Comparison of ENCODE assay signal across 13 mouse cellular contexts in genomic region chr8:122926782-122927181, GRCm38 (mm10).
DNase-seq lines count a peak whose midpoint lies in the region; ATAC-seq and TF ChIP-seq lines count a peak whose summit lies in the region.
"Had no signal": no experiment of that assay in that cellular context is flagged by ENCODE, and none has a peak within 500 bp of the region (broad histone marks: within the 10 kb centered on the region; RNA-seq: fewer than 3 reads in every experiment).

No protein-coding gene starts in this region.

- no peaks in the 10 kb centered on the region for H3K27me3 ChIP-seq in kidney, postnatal 0 days (ENCODE audit: insufficient read depth, low read length)
- no peaks in the 10 kb centered on the region for H3K27me3 ChIP-seq in E14TG2a.4 (ENCODE audit: insufficient read depth, low read length)
- H3K27me3 ChIP-seq: embryonic facial prominence, embryonic 13.5 days; hindbrain, embryonic 13.5 days; limb, embryonic 13.5 days had no signal

- DNase-seq in kidney, postnatal 0 days (ENCODE audit: low spot score) = no peak
- no peak for DNase-seq in kidney, postnatal 14 days
- DNase-seq in WW6 (ENCODE audit: low read depth, low spot score) (peak; percentile 42), MN1 (ENCODE audit: low spot score) (no peak)
- DNase-seq in ovary, postnatal 14 days (ENCODE audit: low spot score) = no peak
- DNase-seq in heart, postnatal 4 days = no peak
- DNase-seq: gastrocnemius, postnatal 36 days; retina, postnatal 1 day had no signal

- no peaks in the 10 kb centered on the region for H3K36me3 ChIP-seq in kidney, postnatal 0 days (ENCODE audit: insufficient read depth, low read length)
- peaks cover 21% of the 10 kb centered on the region for H3K36me3 ChIP-seq in E14TG2a.4 (ENCODE audit: insufficient read depth, low read length)
- H3K36me3 ChIP-seq: hindbrain, embryonic 13.5 days had no signal

- H3K4me3 ChIP-seq in kidney, postnatal 0 days (replicated peaks; ENCODE audit: low read depth, low read length) = no peak overlapping the region
- H3K4me3 ChIP-seq in E14TG2a.4 (replicated peaks; ENCODE audit: low read length) = no peak overlapping the region
- H3K4me3 ChIP-seq: embryonic facial prominence, embryonic 13.5 days; hindbrain, embryonic 13.5 days; limb, embryonic 13.5 days had no signal

- H3K4me1 ChIP-seq in kidney, postnatal 0 days (replicated peaks; ENCODE audit: insufficient read depth, low read length) = 0 out of 2 replicates have a peak, but pooled peaks cover 5% of the 10 kb centered on the region
- peaks cover 76% of the 10 kb centered on the region for H3K4me1 ChIP-seq in E14TG2a.4 (replicated peaks; ENCODE audit: low read depth, low read length)

- TF ChIP-seq CTCF in kidney, postnatal 0 days (IDR thresholded peaks at IDR 0.05; ENCODE audit: low read depth) = peak; percentile 50
- peak; percentile 41 for TF ChIP-seq CTCF in E14TG2a.4 (conservative IDR thresholded peaks at IDR 0.05; ENCODE audit: low read length)

- H3K9me3 ChIP-seq in kidney, postnatal 0 days (replicated peaks; ENCODE audit: low read length) = no peaks in the 10 kb centered on the region
- no peaks in the 10 kb centered on the region for H3K9me3 ChIP-seq in E14TG2a.4 (ENCODE audit: low read length)
- H3K9me3 ChIP-seq: embryonic facial prominence, embryonic 13.5 days; hindbrain, embryonic 13.5 days; limb, embryonic 13.5 days had no signal

- no peak for ATAC-seq in kidney, postnatal 0 days (replicated peaks; ENCODE audit: low FRiP score, low read depth)
- peak; percentile 38 for ATAC-seq in megakaryocyte progenitor cell, adult 5-6 weeks (replicated peaks; ENCODE audit: poor library complexity)

- H3K27ac ChIP-seq in kidney, postnatal 0 days = no peak overlapping the region
- H3K27ac ChIP-seq: embryonic facial prominence, embryonic 13.5 days; hindbrain, embryonic 13.5 days; limb, embryonic 13.5 days had no signal

- 83% methylated on average over 7 of the region's 7 CpGs for WGBS in kidney, postnatal 0 days

- H3K9ac ChIP-seq in kidney, postnatal 0 days (ENCODE audit: low read depth, low read length) = no peak overlapping the region
- H3K9ac ChIP-seq: embryonic facial prominence, embryonic 13.5 days; hindbrain, embryonic 13.5 days; limb, embryonic 13.5 days had no signal

- no peak overlapping the region for H3K4me2 ChIP-seq in kidney, postnatal 0 days (ENCODE audit: low read length)
- H3K4me2 ChIP-seq: embryonic facial prominence, embryonic 13.5 days; hindbrain, embryonic 13.5 days; limb, embryonic 13.5 days had no signal
